Mouse (Mus musculus) forebrain, embryonic 14.5 days (tissue): Measurements from ENCODE around the gene Spry1. TPM values are rescaled to one million over a fixed set of nuclear protein-coding genes. Genes with fewer than 3 reads are reported as not detected.

Source experiments
- polyA plus RNA-seq: library from polyadenylated mRNA; unstranded; fragments of >200 nt; fragmentation: Nextera tagmentation; extraction: Ambion mirVana; gene quantifications from 2 replicates; pipeline ENCODE4 v1.2.1, GENCODE M21; 2014

Gene Spry1
- polyA plus RNA-seq, 1 experiment from 2014 or later: 6.0 TPM

Other genes starting within 250 kb of the Spry1 start
- gene Spata5, start 220.1 kb upstream of the Spry1 start, polyA plus RNA-seq: 37.0 and 38.5 TPM in 2 replicates
- 6.3 and 6.6 TPM in 2 replicates for gene Nudt6, start 219.7 kb upstream of the Spry1 start, polyA plus RNA-seq
- gene Gm5148, start 84.5 kb downstream of the Spry1 start, polyA plus RNA-seq: 7.4 and 8.8 TPM in 2 replicates